9 mouse cellular contexts compared by ENCODE assay signal in genomic region chr7:37011180-37011754, GRCm38 (mm10).
DNase-seq lines count a peak whose midpoint lies in the region; ATAC-seq and TF ChIP-seq lines count a peak whose summit lies in the region.
"Had no signal": no experiment of that assay in that cellular context is flagged by ENCODE, and none has a peak within 500 bp of the region (broad histone marks: within the 10 kb centered on the region; RNA-seq: fewer than 3 reads in every experiment).

No protein-coding gene starts in this region.

- H3K9ac ChIP-seq in heart, postnatal 0 days (replicated peaks; ENCODE audit: low read depth, low read length), result no peak overlapping the region
- no peak overlapping the region for H3K9ac ChIP-seq in limb, embryonic 14.5 days (ENCODE audit: low read depth, low read length, severe bottlenecking)
- H3K9ac ChIP-seq in midbrain, embryonic 14.5 days (replicated peaks; ENCODE audit: low read length), result no peak overlapping the region

- H3K27ac ChIP-seq in heart, postnatal 0 days (ENCODE audit: low read depth), result peak overlapping the region; percentile 34; the same call in 1 of the 2 replicates
- H3K27ac ChIP-seq in limb, embryonic 14.5 days (replicated peaks; ENCODE audit: low read depth, low read length), result peak overlapping the region; percentile 11; the same call in 1 of the 2 replicates
- no peak overlapping the region for H3K27ac ChIP-seq in midbrain, embryonic 14.5 days (replicated peaks; ENCODE audit: low read depth, low read length)

- no peaks in the 10 kb centered on the region for H3K4me1 ChIP-seq in heart, postnatal 0 days (ENCODE audit: control insufficient read depth, insufficient read depth)
- peaks cover 14% of the 10 kb centered on the region for H3K4me1 ChIP-seq in limb, embryonic 14.5 days (ENCODE audit: control insufficient read depth, insufficient read depth, low read length)
- H3K4me1 ChIP-seq in midbrain, embryonic 14.5 days (ENCODE audit: control insufficient read depth, insufficient read depth, low read length), result no peaks in the 10 kb centered on the region

- TF ChIP-seq CTCF in heart, postnatal 0 days (IDR thresholded peaks at IDR 0.05; ENCODE audit: low read depth), result no peak

- DNase-seq in ES-CJ7 (ENCODE audit: low read depth, low spot score), result peak; percentile 9
- peak; percentile 34 for DNase-seq in adrenal gland, adult 8-10 months
- peak; percentile 6 for DNase-seq in heart, postnatal 0 days (ENCODE audit: low spot score)
- DNase-seq in limb, embryonic 14.5 days (ENCODE audit: low spot score), result peak; percentile 57
- no peak for DNase-seq in cerebellum, postnatal 4 days (ENCODE audit: low spot score in 2 of 2)
- no peak for DNase-seq in cerebellum, adult 11-12 months
- DNase-seq in midbrain, embryonic 14.5 days, result no peak

- no peak overlapping the region for H3K4me2 ChIP-seq in heart, postnatal 0 days (ENCODE audit: low read depth, low read length)
- peak overlapping the region; percentile 22 for H3K4me2 ChIP-seq in limb, embryonic 14.5 days (replicated peaks; ENCODE audit: low read depth, low read length, severe bottlenecking)
- H3K4me2 ChIP-seq in midbrain, embryonic 14.5 days (ENCODE audit: low read length), result no peak overlapping the region

- no peak overlapping the region for H3K4me3 ChIP-seq in heart, postnatal 0 days (ENCODE audit: low read depth, low read length)
- H3K4me3 ChIP-seq in limb, embryonic 14.5 days (replicated peaks; ENCODE audit: low read length), result no peak overlapping the region
- no peak overlapping the region for H3K4me3 ChIP-seq in midbrain, embryonic 14.5 days (replicated peaks; ENCODE audit: low read depth, low read length)

- no peaks in the 10 kb centered on the region for H3K27me3 ChIP-seq in heart, postnatal 0 days (ENCODE audit: control insufficient read depth, insufficient read depth, low read length)
- no peaks in the 10 kb centered on the region for H3K27me3 ChIP-seq in limb, embryonic 14.5 days (ENCODE audit: control insufficient read depth, insufficient read depth, low read length)
- no peaks in the 10 kb centered on the region for H3K27me3 ChIP-seq in midbrain, embryonic 14.5 days (ENCODE audit: control insufficient read depth, insufficient read depth, low read length)

- TF ChIP-seq POLR2A in limb, embryonic 14.5 days (IDR thresholded peaks at IDR 0.05; ENCODE audit: borderline replicate concordance, extremely low read depth, insufficient read depth, insufficient read length), result no peak

- 56% methylated on average over 6 of the region's 6 CpGs for WGBS in heart, postnatal 0 days
- WGBS in limb, embryonic 14.5 days, result 13% methylated on average over 6 of the region's 6 CpGs
- 84% methylated on average over 6 of the region's 6 CpGs for WGBS in midbrain, embryonic 14.5 days

- no peak for TF ChIP-seq EP300 in heart, postnatal 0 days (IDR thresholded peaks at IDR 0.05; ENCODE audit: low read depth)

- H3K36me3 ChIP-seq in heart, postnatal 0 days (replicated peaks; ENCODE audit: control insufficient read depth, insufficient read depth, low read length), result no peaks in the 10 kb centered on the region
- no peaks in the 10 kb centered on the region for H3K36me3 ChIP-seq in limb, embryonic 14.5 days (ENCODE audit: control insufficient read depth, insufficient read depth, low read length)
- H3K36me3 ChIP-seq in midbrain, embryonic 14.5 days (ENCODE audit: control insufficient read depth, insufficient read depth, low read length), result no peaks in the 10 kb centered on the region

- H3K9me3 ChIP-seq in heart, postnatal 0 days (replicated peaks; ENCODE audit: control insufficient read depth, low read length), result no peaks in the 10 kb centered on the region
- H3K9me3 ChIP-seq in limb, embryonic 14.5 days (ENCODE audit: control insufficient read depth, low read length), result no peaks in the 10 kb centered on the region
- no peaks in the 10 kb centered on the region for H3K9me3 ChIP-seq in midbrain, embryonic 14.5 days (ENCODE audit: control insufficient read depth, low read length)

- no peak for ATAC-seq in heart, postnatal 0 days (ENCODE audit: insufficient read depth, low read depth)
- ATAC-seq in limb, embryonic 14.5 days (ENCODE audit: low FRiP score, low read depth), result peak; percentile 60; the same call in 1 of the 2 replicates
- no peak for ATAC-seq in frontal cortex, adult (ENCODE audit: low TSS enrichment)
- no peak for ATAC-seq in midbrain, embryonic 14.5 days (ENCODE audit: low FRiP score, low TSS enrichment)
- ATAC-seq: Patski had no signal

Comparison
In these comparisons a context has a peak if more than half of its experiments do, and no peak if none do; other contexts are left out.
1. DNase-seq: peak in ES-CJ7 (single experiment), adrenal gland, adult 8-10 months (single experiment), heart, postnatal 0 days (single experiment) and limb, embryonic 14.5 days (single experiment); none in cerebellum, postnatal 4 days (0 of 2), cerebellum, adult 11-12 months (single experiment) and midbrain, embryonic 14.5 days (single experiment).